Mouse (Mus musculus): ENCODE data around the gene Kcnn1. TPM values are rescaled to one million over a fixed set of nuclear protein-coding genes. Genes with fewer than 3 reads are reported as not detected.

The Kcnn1 gene
- polyA plus RNA-seq, 1 experiment, result 11.9 TPM

GRCm38 (mm10) chr8:70905463-70905830 is 42.4 kb upstream of the Kcnn1 start:
- no peaks in the 10 kb centered on the region for H3K36me3 ChIP-seq (ENCODE audit: control insufficient read depth, insufficient read depth)
- H3K4me3 ChIP-seq, result peak overlapping the region; percentile 46
- H3K79me2 ChIP-seq (ENCODE audit: control insufficient read depth, insufficient read depth), result peaks cover 32% of the 10 kb centered on the region
- peak overlapping the region; percentile 85 for H3ac ChIP-seq (ENCODE audit: control insufficient read depth, insufficient read length)
- peak overlapping the region; percentile 85 for H3K4me2 ChIP-seq (ENCODE audit: low read depth)
- H3K27me3 ChIP-seq (ENCODE audit: control insufficient read depth, insufficient read depth, insufficient read length), result no peaks in the 10 kb centered on the region
- TF ChIP-seq MYOD1 (IDR thresholded peaks at IDR 0.05; ENCODE audit: control insufficient read depth in 1 of 3, insufficient read length in 2 of 3, low read depth in 2 of 3), result no peak

GRCm38 (mm10) chr8:70904532-70904931 is 41.5 kb upstream of the Kcnn1 start:
- Histone ChIP-seq H3K4me3 (peak overlapping the region; percentile 46), H3ac (ENCODE audit: control insufficient read depth, insufficient read length) (no peak overlapping the region), H3K4me2 (ENCODE audit: low read depth) (no peak overlapping the region), H3K79me2 (ENCODE audit: control insufficient read depth, insufficient read depth) (peaks cover 30% of the 10 kb centered on the region), H3K27me3 (ENCODE audit: control insufficient read depth, insufficient read depth, insufficient read length) (no peaks in the 10 kb centered on the region), H3K36me3 (ENCODE audit: control insufficient read depth, insufficient read depth) (no peaks in the 10 kb centered on the region)
- TF ChIP-seq MAX (IDR thresholded peaks at IDR 0.05; ENCODE audit: low read depth) (no peak), CEBPB (IDR thresholded peaks at IDR 0.05; ENCODE audit: insufficient read depth, poor library complexity, severe bottlenecking) (no peak), POLR2A (IDR thresholded peaks at IDR 0.05; ENCODE audit: insufficient read length, low read depth) (no peak), MYOD1 (IDR thresholded peaks at IDR 0.05; ENCODE audit: control insufficient read depth in 1 of 3, insufficient read length in 2 of 3, low read depth in 2 of 3) (no peak), E2F4 (IDR thresholded peaks at IDR 0.05; ENCODE audit: insufficient read depth) (no peak), REST (IDR thresholded peaks at IDR 0.05; ENCODE audit: insufficient read depth, insufficient read length) (no peak), SRF (IDR thresholded peaks at IDR 0.05; ENCODE audit: control insufficient read depth, insufficient read length, low read depth) (no peak), USF1 (IDR thresholded peaks at IDR 0.05; ENCODE audit: low read depth) (no peak), TCF12 (IDR thresholded peaks at IDR 0.05; ENCODE audit: insufficient read depth, poor library complexity, severe bottlenecking) (no peak), MYOG (IDR thresholded peaks at IDR 0.05; ENCODE audit: control insufficient read depth in 1 of 3, insufficient read depth in 1 of 3, insufficient read length in 2 of 3, low read depth in 2 of 3) (no peak), POLR2AphosphoS2 (IDR thresholded peaks at IDR 0.05; ENCODE audit: insufficient read length, low read depth) (no peak), TCF3 (IDR thresholded peaks at IDR 0.05; ENCODE audit: insufficient read length, low read depth) (no peak)

- Histone ChIP-seq H3ac (ENCODE audit: control insufficient read depth, insufficient read length) (no peak overlapping the region), H3K4me3 (no peak overlapping the region), H3K36me3 (ENCODE audit: control insufficient read depth, insufficient read depth) (no peaks in the 10 kb centered on the region), H3K4me2 (ENCODE audit: low read depth) (peak overlapping the region; percentile 4), H3K27me3 (ENCODE audit: control insufficient read depth, insufficient read depth, insufficient read length) (no peaks in the 10 kb centered on the region), H3K79me2 (ENCODE audit: control insufficient read depth, insufficient read depth) (peaks cover 20% of the 10 kb centered on the region)
- TF ChIP-seq POLR2AphosphoS2 (IDR thresholded peaks at IDR 0.05; ENCODE audit: insufficient read length, low read depth), result no peak
- TF ChIP-seq MYOG (IDR thresholded peaks at IDR 0.05; ENCODE audit: control insufficient read depth in 1 of 3, insufficient read depth in 1 of 3, insufficient read length in 2 of 3, low read depth in 2 of 3), result no peak
- TF ChIP-seq TCF12 (IDR thresholded peaks at IDR 0.05; ENCODE audit: insufficient read depth, poor library complexity, severe bottlenecking), result no peak
- TF ChIP-seq CEBPB (IDR thresholded peaks at IDR 0.05; ENCODE audit: insufficient read depth, poor library complexity, severe bottlenecking), result no peak
- no peak for TF ChIP-seq REST (IDR thresholded peaks at IDR 0.05; ENCODE audit: insufficient read depth, insufficient read length)
Observed at GRCm38 (mm10) chr8:70903582-70903981, 40.5 kb upstream of the Kcnn1 start.

- TF ChIP-seq CEBPB (IDR thresholded peaks at IDR 0.05; ENCODE audit: insufficient read depth, poor library complexity, severe bottlenecking), result no peak
- no peak for TF ChIP-seq SRF (IDR thresholded peaks at IDR 0.05; ENCODE audit: control insufficient read depth, insufficient read length, low read depth)
- TF ChIP-seq MYOG (IDR thresholded peaks at IDR 0.05; ENCODE audit: control insufficient read depth in 1 of 3, insufficient read depth in 1 of 3, insufficient read length in 2 of 3, low read depth in 2 of 3), result no peak
- no peak for TF ChIP-seq MYOD1 (IDR thresholded peaks at IDR 0.05; ENCODE audit: control insufficient read depth in 1 of 3, insufficient read length in 2 of 3, low read depth in 2 of 3)
- no peak for TF ChIP-seq REST (IDR thresholded peaks at IDR 0.05; ENCODE audit: insufficient read depth, insufficient read length)
- no peak for TF ChIP-seq TCF3 (IDR thresholded peaks at IDR 0.05; ENCODE audit: insufficient read length, low read depth)
- no peak for TF ChIP-seq POLR2A (IDR thresholded peaks at IDR 0.05; ENCODE audit: insufficient read length, low read depth)
- TF ChIP-seq MAX (IDR thresholded peaks at IDR 0.05; ENCODE audit: low read depth), result no peak
- TF ChIP-seq USF1 (IDR thresholded peaks at IDR 0.05; ENCODE audit: low read depth), result no peak
- TF ChIP-seq TCF12 (IDR thresholded peaks at IDR 0.05; ENCODE audit: insufficient read depth, poor library complexity, severe bottlenecking), result no peak
- TF ChIP-seq E2F4 (IDR thresholded peaks at IDR 0.05; ENCODE audit: insufficient read depth), result no peak
- no peak for TF ChIP-seq POLR2AphosphoS2 (IDR thresholded peaks at IDR 0.05; ENCODE audit: insufficient read length, low read depth)
- Histone ChIP-seq H3K4me2 (ENCODE audit: low read depth) (no peak overlapping the region), H3K36me3 (ENCODE audit: control insufficient read depth, insufficient read depth) (no peaks in the 10 kb centered on the region), H3K27me3 (ENCODE audit: control insufficient read depth, insufficient read depth, insufficient read length) (no peaks in the 10 kb centered on the region), H3K79me2 (ENCODE audit: control insufficient read depth, insufficient read depth) (peaks cover 17% of the 10 kb centered on the region), H3K4me3 (no peak overlapping the region), H3ac (ENCODE audit: control insufficient read depth, insufficient read length) (no peak overlapping the region)
Observed at GRCm38 (mm10) chr8:70903112-70903511, 40.1 kb upstream of the Kcnn1 start.

GRCm38 (mm10) chr8:70902211-70902610 is 39.2 kb upstream of the Kcnn1 start:
- no peak for TF ChIP-seq POLR2AphosphoS2 (IDR thresholded peaks at IDR 0.05; ENCODE audit: insufficient read length, low read depth)
- TF ChIP-seq REST (IDR thresholded peaks at IDR 0.05; ENCODE audit: insufficient read depth, insufficient read length), result no peak
- TF ChIP-seq E2F4 (IDR thresholded peaks at IDR 0.05; ENCODE audit: insufficient read depth), result no peak
- no peak for TF ChIP-seq SRF (IDR thresholded peaks at IDR 0.05; ENCODE audit: control insufficient read depth, insufficient read length, low read depth)
- TF ChIP-seq CEBPB (IDR thresholded peaks at IDR 0.05; ENCODE audit: insufficient read depth, poor library complexity, severe bottlenecking), result no peak
- no peak for TF ChIP-seq TCF12 (IDR thresholded peaks at IDR 0.05; ENCODE audit: insufficient read depth, poor library complexity, severe bottlenecking)
- no peak for TF ChIP-seq MAX (IDR thresholded peaks at IDR 0.05; ENCODE audit: low read depth)
- no peak for TF ChIP-seq POLR2A (IDR thresholded peaks at IDR 0.05; ENCODE audit: insufficient read length, low read depth)
- no peak for TF ChIP-seq MYOG (IDR thresholded peaks at IDR 0.05; ENCODE audit: control insufficient read depth in 1 of 3, insufficient read depth in 1 of 3, insufficient read length in 2 of 3, low read depth in 2 of 3)
- TF ChIP-seq TCF3 (IDR thresholded peaks at IDR 0.05; ENCODE audit: insufficient read length, low read depth), result no peak
- H3K36me3 ChIP-seq (ENCODE audit: control insufficient read depth, insufficient read depth), result no peaks in the 10 kb centered on the region

More at GRCm38 (mm10) chr8:70902211-70902610, 39.2 kb upstream of the Kcnn1 start:
- no peak overlapping the region for H3K4me3 ChIP-seq
- no peaks in the 10 kb centered on the region for H3K27me3 ChIP-seq (ENCODE audit: control insufficient read depth, insufficient read depth, insufficient read length)
- no peak overlapping the region for H3K4me2 ChIP-seq (ENCODE audit: low read depth)
- no peak overlapping the region for H3ac ChIP-seq (ENCODE audit: control insufficient read depth, insufficient read length)
- H3K79me2 ChIP-seq (ENCODE audit: control insufficient read depth, insufficient read depth), result peaks cover 8% of the 10 kb centered on the region
